Comparison of ENCODE assay signal across 8 mouse cellular contexts in the genomic region with DNA sequence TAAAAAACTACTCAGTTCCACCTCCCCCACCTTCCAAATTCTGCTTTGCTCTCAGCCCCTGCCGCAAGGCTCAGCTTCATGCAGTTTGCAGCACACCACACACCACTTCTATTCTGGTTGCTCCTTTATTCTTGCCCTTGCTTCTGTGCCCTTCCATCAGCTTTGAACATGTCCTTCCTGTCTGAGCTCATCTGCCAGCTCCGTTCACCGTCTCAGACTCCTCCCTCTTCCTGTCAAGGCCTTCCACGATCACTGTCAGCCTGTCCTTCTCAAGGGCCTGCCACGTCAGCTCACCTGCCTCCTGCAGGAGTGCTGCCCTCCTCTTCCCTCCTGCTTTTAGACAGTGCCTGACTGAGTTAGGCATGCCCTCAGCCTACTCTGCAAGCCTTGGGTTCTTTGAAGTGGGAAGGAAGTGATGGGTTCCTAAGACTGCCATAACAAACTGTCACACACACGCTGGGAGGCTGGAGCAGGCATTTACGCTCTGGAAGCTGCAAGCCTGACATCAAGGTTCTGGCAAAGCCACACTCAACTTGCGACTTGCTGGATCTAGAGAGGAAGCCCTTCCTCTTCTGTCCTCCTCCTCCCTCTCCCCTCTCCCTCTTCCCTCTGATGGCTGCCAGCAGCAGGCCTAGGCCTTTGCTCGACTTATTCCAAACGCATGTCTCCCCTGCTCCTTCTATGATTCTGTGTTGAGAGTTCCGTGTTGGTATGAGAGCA.
DNase-seq lines count a peak whose midpoint lies in the region; ATAC-seq and TF ChIP-seq lines count a peak whose summit lies in the region.

No protein-coding gene starts in this region.

- ATAC-seq in forebrain, postnatal 0 days: peak; percentile 5
- ATAC-seq in limb, embryonic 13.5 days (ENCODE audit: low FRiP score, low read depth): no peak
- ATAC-seq in midbrain, embryonic 14.5 days (ENCODE audit: low FRiP score, low TSS enrichment): no peak

- H3K27ac ChIP-seq in kidney, adult 2 months (ENCODE audit: insufficient read depth, low read depth, low read length): peak overlapping the region; percentile 42; the same call in 1 of the 2 replicates
- peak overlapping the region; percentile 89 for H3K27ac ChIP-seq in forebrain, postnatal 0 days (ENCODE audit: low read depth, low read length)
- H3K27ac ChIP-seq in limb, embryonic 13.5 days: peak overlapping the region; percentile 68
- H3K27ac ChIP-seq in midbrain, embryonic 14.5 days (replicated peaks; ENCODE audit: low read depth, low read length): peak overlapping the region; percentile 99

- H3K4me1 ChIP-seq in kidney, adult 2 months (ENCODE audit: control insufficient read depth, insufficient read depth, low read length): peaks cover 14% of the 10 kb centered on the region; the same call in 1 of the 2 replicates
- H3K4me1 ChIP-seq in forebrain, postnatal 0 days (ENCODE audit: insufficient read depth): peaks cover 46% of the 10 kb centered on the region
- peaks cover 64% of the 10 kb centered on the region for H3K4me1 ChIP-seq in limb, embryonic 13.5 days
- H3K4me1 ChIP-seq in midbrain, embryonic 14.5 days (ENCODE audit: control insufficient read depth, insufficient read depth, low read length): peaks cover 80% of the 10 kb centered on the region

- H3K27me3 ChIP-seq in kidney, adult 2 months (replicated peaks; ENCODE audit: control insufficient read depth, insufficient read depth, low read length): no peaks in the 10 kb centered on the region
- no peaks in the 10 kb centered on the region for H3K27me3 ChIP-seq in forebrain, postnatal 0 days (ENCODE audit: insufficient read depth, low read length)
- H3K27me3 ChIP-seq in limb, embryonic 13.5 days: no peaks in the 10 kb centered on the region
- H3K27me3 ChIP-seq in midbrain, embryonic 14.5 days (ENCODE audit: control insufficient read depth, insufficient read depth, low read length): no peaks in the 10 kb centered on the region

- no peaks in the 10 kb centered on the region for H3K9me3 ChIP-seq in forebrain, postnatal 0 days (ENCODE audit: low read length)
- no peaks in the 10 kb centered on the region for H3K9me3 ChIP-seq in limb, embryonic 13.5 days
- no peaks in the 10 kb centered on the region for H3K9me3 ChIP-seq in midbrain, embryonic 14.5 days (ENCODE audit: control insufficient read depth, low read length)

- no peak overlapping the region for H3K4me3 ChIP-seq in kidney, adult 2 months (ENCODE audit: insufficient read depth, low read depth, low read length)
- no peak overlapping the region for H3K4me3 ChIP-seq in forebrain, postnatal 0 days (ENCODE audit: low read depth, low read length)
- H3K4me3 ChIP-seq in limb, embryonic 13.5 days: no peak overlapping the region
- no peak overlapping the region for H3K4me3 ChIP-seq in midbrain, embryonic 14.5 days (replicated peaks; ENCODE audit: low read depth, low read length)

- H3K4me2 ChIP-seq in forebrain, postnatal 0 days (ENCODE audit: low read depth): no peak overlapping the region
- no peak overlapping the region for H3K4me2 ChIP-seq in limb, embryonic 13.5 days (replicated peaks)
- no peak overlapping the region for H3K4me2 ChIP-seq in midbrain, embryonic 14.5 days (ENCODE audit: low read length)

- WGBS in kidney, adult 2 months: 50% methylated on average over 11 of the region's 11 CpGs
- WGBS in forebrain, postnatal 0 days: 44% methylated on average over 11 of the region's 11 CpGs
- 40% methylated on average over 11 of the region's 11 CpGs for WGBS in limb, embryonic 13.5 days
- 52% methylated on average over 11 of the region's 11 CpGs for WGBS in midbrain, embryonic 14.5 days

- no peak for TF ChIP-seq CTCF in kidney, adult 2 months (conservative IDR thresholded peaks at IDR 0.05; ENCODE audit: insufficient read depth, insufficient read length, low read depth, low read length)
- 0 out of 2 replicates have a peak, but pooled peaks have one; percentile 4 for TF ChIP-seq CTCF in forebrain, postnatal 0 days (IDR thresholded peaks at IDR 0.05; ENCODE audit: low read depth)

- DNase-seq in kidney, adult 2 months: peak; percentile 64
- no peak for DNase-seq in kidney, postnatal 14 days
- DNase-seq in R1 (ENCODE audit: low read depth, low spot score): peak; percentile 71
- DNase-seq in forebrain, postnatal 0 days: no peak
- no peak for DNase-seq in midbrain, embryonic 14.5 days
- no peak for DNase-seq in ovary, adult 18-20 months (ENCODE audit: low spot score)
- no peak for DNase-seq in cerebellum, adult 9-10 months

- no peak overlapping the region for H3K9ac ChIP-seq in forebrain, postnatal 0 days
- H3K9ac ChIP-seq in limb, embryonic 13.5 days: peak overlapping the region; percentile 43; the same call in 1 of the 2 replicates
- no peak overlapping the region for H3K9ac ChIP-seq in midbrain, embryonic 14.5 days (replicated peaks; ENCODE audit: low read length)

- H3K36me3 ChIP-seq in kidney, adult 2 months (ENCODE audit: control insufficient read depth, insufficient read depth, low read length): no peaks in the 10 kb centered on the region
- no peaks in the 10 kb centered on the region for H3K36me3 ChIP-seq in forebrain, postnatal 0 days (ENCODE audit: insufficient read depth)
- H3K36me3 ChIP-seq in limb, embryonic 13.5 days: no peaks in the 10 kb centered on the region
- H3K36me3 ChIP-seq in midbrain, embryonic 14.5 days (ENCODE audit: control insufficient read depth, insufficient read depth, low read length): no peaks in the 10 kb centered on the region

- TF ChIP-seq POLR2A in kidney, adult 2 months (IDR thresholded peaks at IDR 0.05; ENCODE audit: low read depth, low read length): no peak

Comparison
In these comparisons a context has a peak if more than half of its experiments do, and no peak if none do; other contexts are left out.
1. DNase-seq: peak in kidney, adult 2 months (single experiment) and R1 (single experiment); none in kidney, postnatal 14 days (single experiment), forebrain, postnatal 0 days (single experiment), midbrain, embryonic 14.5 days (single experiment), ovary, adult 18-20 months (single experiment) and cerebellum, adult 9-10 months (single experiment).
2. H3K27ac ChIP-seq: peak in every context shown above with its lines; median percentile 99 in midbrain, embryonic 14.5 days; 89 in forebrain, postnatal 0 days; 68 in limb, embryonic 13.5 days; 42 in kidney, adult 2 months.